8 mouse cellular contexts compared by ENCODE assay signal in the genomic region with DNA sequence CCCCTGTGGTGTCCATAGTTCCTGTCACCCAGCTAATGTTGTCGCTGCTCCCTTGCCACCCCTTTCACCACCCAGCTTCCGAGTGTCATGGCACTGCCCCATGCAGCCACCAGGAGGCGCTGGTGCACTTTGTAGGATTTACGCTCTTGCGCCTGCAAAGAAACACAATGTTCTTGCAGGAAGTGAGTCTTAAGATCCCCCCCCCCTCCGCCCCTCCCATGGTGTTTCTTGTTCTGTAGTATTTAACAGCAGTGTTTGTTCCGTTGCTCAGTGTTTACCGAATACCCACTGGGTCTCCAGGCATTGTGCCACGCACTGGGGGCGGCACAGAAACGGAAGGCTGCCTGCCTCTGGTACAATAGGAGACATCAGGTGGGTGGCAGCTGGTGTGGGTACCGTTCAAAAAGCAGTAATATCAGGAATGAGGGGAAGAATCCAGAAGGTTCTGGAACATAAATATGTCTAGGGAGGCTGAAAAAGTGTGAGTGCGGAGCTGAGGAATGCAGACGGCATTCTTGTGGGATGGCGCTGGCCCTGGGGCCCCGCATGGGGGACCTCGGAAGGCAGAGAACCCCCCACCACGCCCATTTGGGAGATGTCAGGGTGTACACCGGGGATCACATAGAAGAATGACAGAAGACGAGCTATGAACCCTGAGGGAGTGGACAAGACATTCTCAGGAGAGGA. TPM values are rescaled to one million over a fixed set of nuclear protein-coding genes. Genes with fewer than 3 reads are reported as not detected.
DNase-seq lines count a peak whose midpoint lies in the region; ATAC-seq and TF ChIP-seq lines count a peak whose summit lies in the region.

No protein-coding gene starts in this region.

- TF ChIP-seq CTCF in midbrain, postnatal 0 days (IDR thresholded peaks at IDR 0.05), result peak; percentile 100

- no peaks in the 10 kb centered on the region for H3K27me3 ChIP-seq in embryonic facial prominence, embryonic 14.5 days (replicated peaks; ENCODE audit: control insufficient read depth, insufficient read depth, low read length)
- H3K27me3 ChIP-seq in limb, embryonic 13.5 days, result no peaks in the 10 kb centered on the region
- H3K27me3 ChIP-seq in midbrain, postnatal 0 days (ENCODE audit: insufficient read depth, low read length), result no peaks in the 10 kb centered on the region

- WGBS in embryonic facial prominence, embryonic 14.5 days, result 21% methylated on average over 20 of the region's 20 CpGs
- 35% methylated on average over 20 of the region's 20 CpGs for whole genome bisulfite sequencing in limb, embryonic 13.5 days
- WGBS in midbrain, postnatal 0 days, result 27% methylated on average over 20 of the region's 20 CpGs

- peak overlapping the region; percentile 50 for H3K9ac ChIP-seq in embryonic facial prominence, embryonic 14.5 days (ENCODE audit: low read depth, low read length)
- no peak overlapping the region for H3K9ac ChIP-seq in limb, embryonic 13.5 days
- no peak overlapping the region for H3K9ac ChIP-seq in midbrain, postnatal 0 days (replicated peaks; ENCODE audit: low read length, poor library complexity, severe bottlenecking)

- H3K9me3 ChIP-seq in embryonic facial prominence, embryonic 14.5 days (ENCODE audit: control insufficient read depth, low read length), result no peaks in the 10 kb centered on the region
- no peaks in the 10 kb centered on the region for H3K9me3 ChIP-seq in limb, embryonic 13.5 days
- no peaks in the 10 kb centered on the region for H3K9me3 ChIP-seq in midbrain, postnatal 0 days (ENCODE audit: low read length)

- peak overlapping the region; percentile 56 for H3K4me2 ChIP-seq in embryonic facial prominence, embryonic 14.5 days (ENCODE audit: low read depth, low read length)
- H3K4me2 ChIP-seq in limb, embryonic 13.5 days (replicated peaks), result peak overlapping the region; percentile 45
- peak overlapping the region; percentile 40 for H3K4me2 ChIP-seq in midbrain, postnatal 0 days (ENCODE audit: low read depth, low read length, poor library complexity, severe bottlenecking)

- H3K36me3 ChIP-seq in embryonic facial prominence, embryonic 14.5 days (ENCODE audit: control insufficient read depth, insufficient read depth, low read length), result no peaks in the 10 kb centered on the region
- no peaks in the 10 kb centered on the region for H3K36me3 ChIP-seq in limb, embryonic 13.5 days
- no peaks in the 10 kb centered on the region for H3K36me3 ChIP-seq in midbrain, postnatal 0 days (ENCODE audit: insufficient read depth, low read length)

- H3K4me3 ChIP-seq in embryonic facial prominence, embryonic 14.5 days (ENCODE audit: low read depth, low read length), result peak overlapping the region; percentile 23
- peak overlapping the region; percentile 16; the same call in 1 of the 2 replicates for H3K4me3 ChIP-seq in limb, embryonic 13.5 days
- no peak overlapping the region for H3K4me3 ChIP-seq in midbrain, postnatal 0 days (ENCODE audit: low read depth, low read length)

- peak overlapping the region; percentile 54 for H3K27ac ChIP-seq in embryonic facial prominence, embryonic 14.5 days (replicated peaks; ENCODE audit: low read depth, low read length)
- H3K27ac ChIP-seq in limb, embryonic 13.5 days, result no peak overlapping the region
- H3K27ac ChIP-seq in midbrain, postnatal 0 days (ENCODE audit: low read depth, low read length), result peak overlapping the region; percentile 43; the same call in 1 of the 2 replicates

- ATAC-seq in embryonic facial prominence, embryonic 14.5 days (ENCODE audit: low read depth), result peak; percentile 31
- peak; percentile 49; the same call in 1 of the 2 replicates for ATAC-seq in limb, embryonic 13.5 days (ENCODE audit: low FRiP score, low read depth)
- ATAC-seq in midbrain, postnatal 0 days (ENCODE audit: low FRiP score), result peak; percentile 41; the same call in 1 of the 2 replicates

- peak; percentile 83 for DNase-seq in 416B (ENCODE audit: low read depth)
- DNase-seq in adrenal gland, postnatal 36 days, result peak; percentile 88
- peak; percentile 88 for DNase-seq in embryonic facial prominence, embryonic 14.5 days (ENCODE audit: low spot score)
- peak; percentile 58 to 76 for DNase-seq in heart, adult 9 months (ENCODE audit: low spot score in 2 of 2)
- DNase-seq in kidney, adult 9 months, result peak; percentile 82
- peak; percentile 86 for DNase-seq in midbrain, postnatal 0 days (ENCODE audit: low spot score)
- DNase-seq in spleen, postnatal 10 days (ENCODE audit: low spot score in 2 of 2), result peak; percentile 77 to 88

- peaks cover 14% of the 10 kb centered on the region for H3K4me1 ChIP-seq in embryonic facial prominence, embryonic 14.5 days (ENCODE audit: control insufficient read depth, insufficient read depth, low read length)
- peaks cover 22% of the 10 kb centered on the region for H3K4me1 ChIP-seq in limb, embryonic 13.5 days
- H3K4me1 ChIP-seq in midbrain, postnatal 0 days (ENCODE audit: insufficient read depth, low read length), result 0 out of 2 replicates have a peak, but pooled peaks cover 4% of the 10 kb centered on the region

RNA-seq across cellular contexts. Expression of a gene that starts 37.6 kb away (rescaled TPM):
- total RNA-seq in adrenal gland, postnatal 36 days (2021), result 10 to 100 TPM; 55.2 to 58.6 TPM
- 59.0 and 71.7 TPM in 2 replicates for polyA plus RNA-seq in embryonic facial prominence, embryonic 14.5 days (2014; fragmentation: Nextera tagmentation; extraction: Ambion mirVana)
- 102 and 116 TPM in 2 replicates for polyA plus RNA-seq in limb, embryonic 13.5 days (2015; fragmentation: Nextera tagmentation; extraction: Ambion mirVana)
- 29.2 and 44.4 TPM in 2 replicates for total RNA-seq in midbrain, postnatal 0 days (2014; rRNA removed)
- 50.0 and 50.2 TPM in 2 replicates for polyA plus RNA-seq in midbrain, postnatal 0 days (2015; fragmentation: Nextera tagmentation; extraction: Ambion mirVana)

RNA-seq across cellular contexts. Expression of a gene that starts 37.9 kb away (rescaled TPM):
- 1 to 10 TPM; 5.5 to 5.8 TPM for total RNA-seq in adrenal gland, postnatal 36 days (2021)
- polyA plus RNA-seq in embryonic facial prominence, embryonic 14.5 days (2014; fragmentation: Nextera tagmentation; extraction: Ambion mirVana), result 8.5 and 10.1 TPM in 2 replicates
- 5.3 and 6.1 TPM in 2 replicates for polyA plus RNA-seq in limb, embryonic 13.5 days (2015; fragmentation: Nextera tagmentation; extraction: Ambion mirVana)
- total RNA-seq in midbrain, postnatal 0 days (2014; rRNA removed), result 37.1 and 39.9 TPM in 2 replicates
- polyA plus RNA-seq in midbrain, postnatal 0 days (2015; fragmentation: Nextera tagmentation; extraction: Ambion mirVana), result 50.4 and 57.8 TPM in 2 replicates
